Mouse (Mus musculus): ENCODE measurements around the gene Tyw1.

DNA sequence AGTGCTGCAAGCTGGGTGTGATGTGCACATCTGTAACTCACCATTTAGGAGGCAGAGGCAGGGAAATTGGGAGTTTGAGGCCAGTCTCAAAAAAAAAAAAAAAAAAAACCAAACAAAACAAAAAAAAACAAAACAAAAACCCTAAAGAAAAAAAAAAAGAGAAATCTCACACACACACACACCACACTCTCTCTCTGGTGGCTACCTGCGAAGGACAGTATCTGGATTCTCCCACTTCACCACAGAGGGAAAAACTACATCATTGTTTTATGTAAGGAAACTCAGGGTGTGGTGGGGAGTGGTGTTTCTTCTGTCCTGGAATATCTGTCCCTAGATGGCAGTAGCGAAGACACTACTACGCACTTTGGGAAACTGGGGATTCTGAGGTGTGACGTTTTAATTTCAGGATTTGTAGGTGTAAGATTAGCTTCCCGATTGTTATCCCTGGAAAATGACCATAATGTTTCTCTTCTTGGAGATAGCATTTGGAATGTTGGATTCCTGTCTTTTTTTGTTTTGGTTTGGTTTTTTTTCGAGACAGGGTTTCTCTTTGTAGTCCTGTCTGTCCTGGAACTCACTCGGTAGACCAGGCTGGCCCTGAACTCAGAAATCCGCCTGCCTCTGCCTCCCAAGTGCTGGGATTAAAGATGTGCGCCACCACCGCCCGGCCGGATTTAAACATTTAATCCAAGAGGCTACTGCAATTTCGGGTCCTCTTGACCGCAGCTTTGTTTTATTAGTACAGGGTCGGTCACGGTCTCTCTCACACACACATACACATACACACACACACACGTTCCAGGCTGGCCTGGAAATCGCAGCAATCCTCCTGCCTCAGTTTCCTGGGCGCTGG is 1.0 kb upstream of the Tyw1 start:
- TF ChIP-seq CTCF (IDR thresholded peaks at IDR 0.05; ENCODE audit: low read depth) = peak; percentile 62
- TF ChIP-seq EP300 (IDR thresholded peaks at IDR 0.05; ENCODE audit: low read depth) = no peak

Data from liver, postnatal 0 days (tissue).